Mouse (Mus musculus) liver, adult 2 months (tissue): ENCODE data around the gene Pex7.

Source experiments
- CTCF ChIP-seq: fragments of 200-500 bp; IDR thresholded peaks from 2 replicates; pipeline ENCODE4 v1.5.1; 2011; ENCODE audit warnings: low read depth, low read length, control low read depth
- POLR2A ChIP-seq: fragments of 200-500 bp; IDR thresholded peaks from 2 replicates; pipeline ENCODE4 v1.6.1; 2011; ENCODE audit warnings: low read length, control low read depth; ENCODE audit not compliant: insufficient read depth; ENCODE audit errors: extremely low read depth

GRCm38 (mm10) chr10:19815371-19815770 lies 92.1 kb downstream of the Pex7 start:
- TF ChIP-seq CTCF (no peak), POLR2A (no peak)
